Mouse (Mus musculus) C2C12 (cell line): ENCODE data around the gene Ptges3. TPM values are rescaled to one million over a fixed set of nuclear protein-coding genes. Genes with fewer than 3 reads are reported as not detected.
"Not testable (repeated sequence)": the region's sequence is repeated elsewhere in the genome, so short reads cannot be mapped to it uniquely, and the experiment has no call there.

Experiments used
- H3K27me3 ChIP-seq: one replicate; pipeline ENCODE4 v1.6.1; 2011; ENCODE audit not compliant: control insufficient read depth, insufficient read depth, insufficient read length
- H3K36me3 ChIP-seq: one replicate; pipeline ENCODE4 v1.6.1; 2011; ENCODE audit not compliant: control insufficient read depth, insufficient read depth
- H3K4me3 ChIP-seq: one replicate; pipeline ENCODE4 v1.5.1; 2011; ENCODE audit warnings: mild to moderate bottlenecking, control low read depth; ENCODE audit not compliant: poor library complexity, insufficient read depth, severe bottlenecking
- H3K79me2 ChIP-seq: one replicate; pipeline ENCODE4 v1.6.1; 2011; ENCODE audit not compliant: control insufficient read depth, insufficient read depth
- H3K79me3 ChIP-seq: one replicate; pipeline ENCODE4 v1.6.1; 2011; ENCODE audit warnings: low read depth, control low read depth
- H3ac ChIP-seq: one replicate; pipeline ENCODE3; 2011; ENCODE audit warnings: low read depth; ENCODE audit not compliant: control insufficient read depth, insufficient read length
- CEBPB ChIP-seq: IDR thresholded peaks from one replicate; pipeline ENCODE4 v1.6.1; 2011; ENCODE audit warnings: low read depth, mild to moderate bottlenecking, control low read depth, moderate library complexity
- CTCF ChIP-seq: IDR thresholded peaks from one replicate; pipeline ENCODE4 v1.5.1; 2011; ENCODE audit not compliant: control insufficient read depth, insufficient read depth, insufficient read length
- FOSL1 ChIP-seq: IDR thresholded peaks from one replicate; pipeline ENCODE4 v1.8.0; 2011; ENCODE audit warnings: mild to moderate bottlenecking, low read length; ENCODE audit not compliant: poor library complexity, insufficient read depth, severe bottlenecking
- MAX ChIP-seq: IDR thresholded peaks from one replicate; pipeline ENCODE4 v1.6.1; 2011; ENCODE audit warnings: mild to moderate bottlenecking, control low read depth
- MYOD1 ChIP-seq: IDR thresholded peaks from one replicate; pipeline ENCODE4 v1.6.1; 2011; ENCODE audit warnings: low read depth; ENCODE audit not compliant: control insufficient read depth, insufficient read length
- MYOG ChIP-seq: IDR thresholded peaks from one replicate; pipeline ENCODE4 v1.6.1; 2011; ENCODE audit not compliant: control insufficient read depth, insufficient read length; ENCODE audit errors: extremely low read depth
- USF1 ChIP-seq: IDR thresholded peaks from one replicate; pipeline ENCODE4 v1.6.1; 2011; ENCODE audit warnings: low read depth, mild to moderate bottlenecking, control low read depth, moderate library complexity
- polyA plus RNA-seq: library from polyadenylated mRNA; unstranded; fragments of >200 nt; fragmentation: generic; extraction: Trizol; gene quantifications from one replicate; pipeline ENCODE4 v1.2.1, GENCODE M21; 2012; ENCODE audit warnings: missing spikeins

The Ptges3 gene
- polyA plus RNA-seq, 1 experiment: 133 TPM

DNA sequence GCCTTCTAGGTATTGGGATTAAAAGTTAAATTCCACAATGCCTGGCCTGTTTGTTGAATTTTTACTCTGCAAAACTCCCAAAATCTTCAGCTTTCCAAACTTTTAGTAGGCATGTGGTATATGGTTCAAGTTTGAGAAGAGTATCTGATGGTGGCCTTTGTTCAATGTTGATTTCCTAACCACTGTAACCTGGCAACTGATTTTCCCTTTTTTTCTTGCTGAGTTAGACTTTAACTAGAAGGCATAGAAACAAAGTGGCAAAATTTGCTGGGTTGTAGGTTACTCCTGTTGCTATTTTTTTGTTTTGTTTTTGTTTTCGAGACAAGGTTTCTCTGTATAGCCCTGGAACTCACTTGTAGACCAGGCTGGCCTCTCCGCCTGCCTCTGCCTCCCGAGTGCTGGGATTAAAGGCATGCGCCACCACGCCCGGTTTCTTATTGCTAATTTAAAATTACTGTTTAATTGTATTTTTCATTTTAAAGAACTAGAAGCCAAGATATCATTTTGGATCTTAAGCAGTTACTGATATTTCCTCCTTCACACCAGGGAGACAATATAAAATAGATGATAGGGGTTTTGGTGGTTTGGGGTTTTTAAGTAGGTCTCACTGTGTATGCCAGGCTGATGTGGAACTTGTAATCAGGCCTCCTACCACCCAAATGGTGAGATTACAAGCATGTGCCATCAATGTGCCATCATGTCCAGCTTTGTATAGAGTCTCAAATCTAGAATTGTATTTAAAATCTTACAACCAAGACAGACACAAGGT is 3.7 kb downstream of the Ptges3 start:
- H3ac ChIP-seq: no peak overlapping the region
- H3K79me3 ChIP-seq: peaks cover 81% of the 10 kb centered on the region
- no peak overlapping the region for H3K4me3 ChIP-seq
- TF ChIP-seq CEBPB: no peak
- no peak for TF ChIP-seq CTCF
- TF ChIP-seq FOSL1: no peak
- TF ChIP-seq MYOD1: no peak
- TF ChIP-seq USF1: no peak
- TF ChIP-seq MAX: no peak
- H3K79me2 ChIP-seq: peaks cover 96% of the 10 kb centered on the region
- H3K27me3 ChIP-seq: no peaks in the 10 kb centered on the region
- H3K36me3 ChIP-seq: peaks cover 67% of the 10 kb centered on the region

DNA sequence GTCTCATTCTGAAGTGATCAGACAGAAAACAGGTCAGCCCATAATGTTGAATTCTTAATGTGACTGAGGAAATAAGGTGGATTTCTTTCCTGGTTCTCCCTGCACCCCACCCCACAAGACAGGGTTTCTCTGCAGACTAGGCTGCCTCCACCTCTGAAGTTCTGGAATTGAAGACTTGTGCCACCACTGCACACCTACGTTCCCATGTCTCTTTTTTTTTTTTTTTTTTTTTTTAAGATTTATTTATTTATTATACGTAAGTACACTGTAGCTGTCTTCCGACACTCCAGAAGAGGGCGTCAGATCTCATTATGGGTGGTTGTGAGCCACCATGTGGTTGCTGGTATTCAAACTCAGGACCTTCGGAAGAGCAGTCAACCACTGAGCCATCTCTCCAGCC is 7.3 kb downstream of the Ptges3 start:
- H3K36me3 ChIP-seq: peaks cover 94% of the 10 kb centered on the region
- no peak overlapping the region for H3ac ChIP-seq
- H3K79me3 ChIP-seq: peaks cover 99% of the 10 kb centered on the region
- no peak for TF ChIP-seq CTCF
- TF ChIP-seq USF1: no peak
- TF ChIP-seq MYOD1: no peak
- no peak for TF ChIP-seq MYOG
- TF ChIP-seq CEBPB: no peak
- TF ChIP-seq FOSL1: no peak
- no peak for TF ChIP-seq MAX
- H3K79me2 ChIP-seq: peaks cover 100% of the 10 kb centered on the region
- H3K27me3 ChIP-seq: no peaks in the 10 kb centered on the region
- H3K4me3 ChIP-seq: no peak overlapping the region

DNA sequence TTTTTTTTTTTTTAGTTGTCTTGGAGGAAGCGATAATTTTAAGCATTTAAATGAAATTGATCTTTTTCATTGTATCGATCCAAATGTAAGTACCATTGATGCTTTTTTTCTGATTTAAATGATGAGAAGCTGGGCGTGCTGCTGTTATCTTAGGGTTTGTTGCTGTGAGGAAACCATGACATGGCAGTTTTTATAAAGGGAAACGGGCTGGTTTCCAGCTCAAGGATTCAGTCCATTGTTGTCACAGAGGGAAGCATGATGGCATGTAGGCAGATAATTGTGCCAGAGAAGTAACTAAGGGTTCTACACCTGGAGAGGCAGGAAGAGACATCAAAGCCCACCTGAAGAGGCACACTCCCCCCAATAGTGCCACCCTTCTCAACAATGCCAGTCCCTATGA is 10.4 kb downstream of the Ptges3 start:
- Histone ChIP-seq H3K4me3 (no peak overlapping the region), H3ac (no peak overlapping the region), H3K79me2 (peaks cover 94% of the 10 kb centered on the region), H3K79me3 (peaks cover 86% of the 10 kb centered on the region), H3K27me3 (no peaks in the 10 kb centered on the region), H3K36me3 (peaks cover 97% of the 10 kb centered on the region)
- TF ChIP-seq MYOD1 (no peak), MAX (no peak), USF1 (no peak), CEBPB (no peak), MYOG (no peak), CTCF (no peak), FOSL1 (no peak)

DNA sequence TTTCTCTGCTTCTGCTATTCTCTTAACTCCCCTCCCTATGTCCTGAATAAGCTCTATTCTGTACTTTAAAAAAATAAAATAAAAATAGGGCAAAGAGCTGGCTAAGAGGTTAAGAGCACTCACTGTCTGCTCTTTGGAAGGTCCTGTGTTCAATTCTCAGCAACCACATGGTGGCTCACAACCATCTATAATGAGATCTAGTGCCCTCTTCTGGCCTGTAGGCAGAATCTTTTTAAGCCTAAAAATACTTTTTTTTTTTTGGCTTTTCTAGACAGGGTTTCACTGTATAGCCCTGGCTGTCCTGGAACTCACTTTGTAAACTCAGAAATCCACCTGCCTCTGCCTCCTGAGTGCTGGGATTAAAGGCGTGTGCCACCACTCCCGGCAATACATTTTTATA is 11.7 kb downstream of the Ptges3 start:
- H3K27me3 ChIP-seq, H3ac ChIP-seq, H3K4me3 ChIP-seq: not testable (repeated sequence)
- Histone ChIP-seq H3K36me3 (peaks cover 96% of the 10 kb centered on the region), H3K79me2 (peaks cover 81% of the 10 kb centered on the region), H3K79me3 (peaks cover 77% of the 10 kb centered on the region)

DNA sequence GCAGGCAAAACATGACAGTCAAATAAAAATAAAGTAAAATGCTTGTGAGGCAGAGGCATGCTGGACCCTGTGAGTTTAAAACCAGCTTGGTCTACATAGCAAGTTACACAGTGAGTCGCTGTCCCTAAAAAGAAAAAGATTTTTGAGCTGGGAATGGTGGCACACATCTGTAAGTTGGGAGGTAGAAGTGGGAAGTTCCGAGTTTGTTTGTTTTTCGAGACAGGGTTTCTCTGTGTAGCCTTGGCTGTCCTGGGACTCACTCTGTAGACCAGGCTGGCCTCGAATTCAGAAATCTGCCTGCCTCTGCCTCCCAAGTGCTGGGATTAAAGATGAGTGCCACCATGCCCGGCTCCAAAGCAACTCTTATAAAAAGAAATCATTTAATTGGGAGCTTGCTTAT is 19.5 kb downstream of the Ptges3 start:
- H3K4me3 ChIP-seq, H3K79me3 ChIP-seq, H3K79me2 ChIP-seq, H3K27me3 ChIP-seq, H3ac ChIP-seq: not testable (repeated sequence)
- H3K36me3 ChIP-seq: peaks cover 44% of the 10 kb centered on the region

DNA sequence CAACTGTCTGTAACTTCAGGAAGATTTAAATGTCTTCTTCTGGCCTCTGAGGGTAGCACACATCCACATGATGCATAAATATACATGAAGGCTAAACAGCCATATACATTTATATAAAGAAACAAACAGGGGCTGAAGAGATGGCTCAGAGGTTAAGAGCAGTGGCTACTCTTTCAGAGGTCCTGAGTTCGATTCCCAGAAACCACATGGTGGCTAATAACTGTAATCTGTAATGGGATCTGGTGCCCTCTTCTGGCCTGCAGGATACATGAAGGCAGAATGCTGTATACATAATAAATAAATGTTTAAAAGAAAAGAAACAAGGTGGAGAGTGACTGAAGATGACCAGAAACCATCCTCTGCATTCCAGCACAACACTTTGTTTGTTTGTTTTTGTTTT is 21.7 kb downstream of the Ptges3 start:
- peaks cover 25% of the 10 kb centered on the region for H3K79me3 ChIP-seq
- peaks cover 42% of the 10 kb centered on the region for H3K36me3 ChIP-seq
- H3ac ChIP-seq: no peak overlapping the region
- H3K27me3 ChIP-seq: no peaks in the 10 kb centered on the region
- TF ChIP-seq USF1 (no peak), CEBPB (no peak), MYOG (no peak), FOSL1 (no peak)
- no peak overlapping the region for H3K4me3 ChIP-seq
- peaks cover 26% of the 10 kb centered on the region for H3K79me2 ChIP-seq
